Comparison of ENCODE assay signal across 18 mouse cellular contexts in the genomic region with DNA sequence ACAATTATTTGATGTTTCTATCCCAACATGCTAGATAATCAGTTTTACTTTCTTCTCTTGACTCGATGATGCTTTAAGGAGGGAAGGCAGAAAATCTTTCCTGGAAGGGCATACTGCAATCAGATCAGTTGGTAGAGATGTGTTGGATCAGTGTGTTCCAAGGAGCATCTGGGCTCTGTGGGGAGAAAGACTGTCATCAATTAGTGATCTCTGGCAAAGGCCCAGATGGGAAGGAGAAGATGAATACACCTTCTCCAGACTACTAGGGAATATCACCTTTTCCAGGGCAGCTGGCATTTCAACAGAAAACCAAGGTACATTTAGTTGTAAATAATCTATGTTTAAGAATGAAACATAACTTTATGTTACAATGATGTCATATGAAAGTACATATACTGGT. TPM values are rescaled to one million over a fixed set of nuclear protein-coding genes. Genes with fewer than 3 reads are reported as not detected.
DNase-seq lines count a peak whose midpoint lies in the region; ATAC-seq and TF ChIP-seq lines count a peak whose summit lies in the region.
"Had no signal": no experiment of that assay in that cellular context is flagged by ENCODE, and none has a peak within 500 bp of the region (broad histone marks: within the 10 kb centered on the region; RNA-seq: fewer than 3 reads in every experiment).

No protein-coding gene starts in this region.

- H3K9ac ChIP-seq in midbrain, postnatal 0 days (replicated peaks; ENCODE audit: low read length, poor library complexity, severe bottlenecking) = no peak overlapping the region
- no peak overlapping the region for H3K9ac ChIP-seq in midbrain, embryonic 13.5 days (replicated peaks)
- H3K9ac ChIP-seq: heart, embryonic 13.5 days; hindbrain, embryonic 12.5 days had no signal

- 80% methylated on average over 1 of the region's 1 CpGs for WGBS in midbrain, postnatal 0 days
- 88% methylated on average over 1 of the region's 1 CpGs for WGBS in midbrain, embryonic 13.5 days

- DNase-seq in cerebellum, adult 18-20 months = peak; percentile 40 to 43
- DNase-seq in cerebellum, postnatal 4 days (ENCODE audit: low spot score in 2 of 2) = no peak
- peak; percentile 59 for DNase-seq in midbrain, postnatal 0 days (ENCODE audit: low spot score)
- peak; percentile 86 to 87 for DNase-seq in cerebellum, postnatal 14 days
- no peak for DNase-seq in frontal cortex, adult 2 months (ENCODE audit: extremely low spot score in 1 of 2, low spot score in 1 of 2)
- DNase-seq: adrenal gland, postnatal 25 days; gastrocnemius, postnatal 36 days; heart, adult 11 months; heart, postnatal 36 days; kidney, adult 11 months had no signal

- TF ChIP-seq CTCF in midbrain, postnatal 0 days (IDR thresholded peaks at IDR 0.05) = no peak

- ATAC-seq in midbrain, postnatal 0 days (ENCODE audit: low FRiP score) = no peak
- ATAC-seq in midbrain, embryonic 13.5 days = no peak
- no peak for ATAC-seq in monocyte, adult 5-6 weeks (replicated peaks; ENCODE audit: insufficient number of reproducible peaks, low FRiP score, low TSS enrichment, poor library complexity, severe bottlenecking)
- ATAC-seq: forebrain, embryonic 14.5 days; hindbrain, embryonic 16.5 days had no signal

- no peak overlapping the region for H3K4me2 ChIP-seq in midbrain, postnatal 0 days (ENCODE audit: low read depth, low read length, poor library complexity, severe bottlenecking)
- no peak overlapping the region for H3K4me2 ChIP-seq in midbrain, embryonic 13.5 days (replicated peaks)
- H3K4me2 ChIP-seq: heart, embryonic 13.5 days; hindbrain, embryonic 12.5 days had no signal

- H3K9me3 ChIP-seq in midbrain, postnatal 0 days (ENCODE audit: low read length) = no peaks in the 10 kb centered on the region
- no peaks in the 10 kb centered on the region for H3K9me3 ChIP-seq in midbrain, embryonic 13.5 days
- H3K9me3 ChIP-seq: embryonic facial prominence, embryonic 10.5 days; heart, embryonic 13.5 days; hindbrain, embryonic 12.5 days had no signal

- no peaks in the 10 kb centered on the region for H3K27me3 ChIP-seq in midbrain, postnatal 0 days (ENCODE audit: insufficient read depth, low read length)
- H3K27me3 ChIP-seq in midbrain, embryonic 13.5 days = no peaks in the 10 kb centered on the region
- H3K27me3 ChIP-seq: heart, embryonic 13.5 days; hindbrain, embryonic 12.5 days had no signal

- no peaks in the 10 kb centered on the region for H3K4me1 ChIP-seq in midbrain, postnatal 0 days (ENCODE audit: insufficient read depth, low read length)
- no peaks in the 10 kb centered on the region for H3K4me1 ChIP-seq in midbrain, embryonic 13.5 days (replicated peaks)
- H3K4me1 ChIP-seq: embryonic facial prominence, embryonic 10.5 days; heart, embryonic 13.5 days; hindbrain, embryonic 12.5 days had no signal

- H3K27ac ChIP-seq in midbrain, postnatal 0 days (ENCODE audit: low read depth, low read length) = no peak overlapping the region
- no peak overlapping the region for H3K27ac ChIP-seq in midbrain, embryonic 13.5 days
- H3K27ac ChIP-seq: embryonic facial prominence, embryonic 10.5 days; heart, embryonic 13.5 days; hindbrain, embryonic 12.5 days had no signal

- H3K4me3 ChIP-seq in midbrain, postnatal 0 days (ENCODE audit: low read depth, low read length) = no peak overlapping the region
- no peak overlapping the region for H3K4me3 ChIP-seq in midbrain, embryonic 13.5 days (replicated peaks)
- H3K4me3 ChIP-seq: embryonic facial prominence, embryonic 10.5 days; heart, embryonic 13.5 days; hindbrain, embryonic 12.5 days had no signal

- H3K36me3 ChIP-seq in midbrain, postnatal 0 days (ENCODE audit: insufficient read depth, low read length) = no peaks in the 10 kb centered on the region
- no peaks in the 10 kb centered on the region for H3K36me3 ChIP-seq in midbrain, embryonic 13.5 days
- H3K36me3 ChIP-seq: embryonic facial prominence, embryonic 10.5 days; heart, embryonic 13.5 days; hindbrain, embryonic 12.5 days had no signal

RNA-seq across cellular contexts. Expression of a gene that starts 22.8 kb away (rescaled TPM):
- total RNA-seq in midbrain, postnatal 0 days (2014; rRNA removed) = 89.5 and 91.3 TPM in 2 replicates
- 56.3 and 58.5 TPM in 2 replicates for polyA plus RNA-seq in midbrain, postnatal 0 days (2015; fragmentation: Nextera tagmentation; extraction: Ambion mirVana)
- 29.1 and 29.5 TPM in 2 replicates for polyA plus RNA-seq in midbrain, embryonic 13.5 days (2015; fragmentation: Nextera tagmentation; extraction: Ambion mirVana)
- polyA plus RNA-seq in frontal cortex, adult 2 months (2012; rRNA removed) = 427 and 434 TPM in 2 replicates
- 0.58 TPM in 1 of 3 replicates, not detected in the others for total RNA-seq in monocyte, adult 5-6 weeks (2017)
- total RNA-seq: adrenal gland, adult 18-20 months; adrenal gland, postnatal 25 days had no signal

Comparison
In these comparisons a context has a peak if more than half of its experiments do, and no peak if none do; other contexts are left out.
1. DNase-seq: peak in cerebellum, adult 18-20 months (2 of 2), midbrain, postnatal 0 days (single experiment) and cerebellum, postnatal 14 days (2 of 2); none in cerebellum, postnatal 4 days (0 of 2) and frontal cortex, adult 2 months (0 of 2).